In the genomic region with DNA sequence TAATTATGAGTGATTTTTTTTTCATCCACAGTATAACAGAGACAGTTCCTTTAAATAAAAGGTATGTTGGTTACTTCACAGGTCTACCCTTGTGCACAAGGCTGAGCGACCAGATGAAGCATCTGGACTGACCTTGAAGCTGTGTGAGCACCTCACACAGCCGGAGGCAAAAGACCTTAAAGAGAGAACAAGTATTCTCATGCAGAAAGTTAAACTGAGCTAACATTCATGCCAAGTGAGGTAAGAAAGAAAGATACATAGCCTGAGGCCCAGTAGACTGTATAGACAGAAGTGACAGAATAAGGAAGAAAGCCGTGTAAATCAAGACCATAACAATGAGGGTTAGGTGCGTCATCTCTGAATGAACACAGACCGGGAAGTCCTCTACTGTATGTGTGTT, we compare ENCODE assay signal across 25 mouse cellular contexts.
DNase-seq lines count a peak whose midpoint lies in the region; ATAC-seq and TF ChIP-seq lines count a peak whose summit lies in the region.
"Had no signal": no experiment of that assay in that cellular context is flagged by ENCODE, and none has a peak within 500 bp of the region (broad histone marks: within the 10 kb centered on the region; RNA-seq: fewer than 3 reads in every experiment).

No protein-coding gene starts in this region.

- H3K36me3 ChIP-seq in forebrain, embryonic 16.5 days (ENCODE audit: control insufficient read depth, insufficient read depth) = no peaks in the 10 kb centered on the region
- no peaks in the 10 kb centered on the region for H3K36me3 ChIP-seq in forebrain, embryonic 11.5 days (ENCODE audit: control insufficient read depth, insufficient read depth, low read length)
- no peaks in the 10 kb centered on the region for H3K36me3 ChIP-seq in heart, adult 2 months (ENCODE audit: control insufficient read depth, insufficient read depth, low read length)
- H3K36me3 ChIP-seq: embryonic facial prominence, embryonic 12.5 days; forebrain, embryonic 12.5 days; heart, embryonic 10.5 days; heart, embryonic 13.5 days; intestine, embryonic 15.5 days had no signal

- H3K4me3 ChIP-seq in forebrain, embryonic 16.5 days (replicated peaks; ENCODE audit: low read length) = no peak overlapping the region
- H3K4me3 ChIP-seq in forebrain, embryonic 11.5 days (ENCODE audit: low read depth, low read length) = no peak overlapping the region
- H3K4me3 ChIP-seq in heart, adult 2 months = no peak overlapping the region
- H3K4me3 ChIP-seq: embryonic facial prominence, embryonic 12.5 days; erythroblast, embryonic 14.5 days; forebrain, embryonic 12.5 days; gastrocnemius, adult 2 months; heart, embryonic 10.5 days; heart, embryonic 13.5 days; intestine, embryonic 15.5 days had no signal

- TF ChIP-seq EP300 in heart, adult 2 months (IDR thresholded peaks at IDR 0.05; ENCODE audit: insufficient read depth, low read depth, low read length) = no peak

- DNase-seq in forebrain, embryonic 11.5 days (ENCODE audit: low spot score) = no peak
- DNase-seq in ES-CJ7 (ENCODE audit: low read depth, low spot score) (peak; percentile 54), R1 (ENCODE audit: low read depth, low spot score) (peak; percentile 69)
- DNase-seq in urinary bladder, postnatal 14 days (ENCODE audit: low spot score) = no peak
- DNase-seq in heart, adult 2 months = no peak
- DNase-seq: adrenal gland, postnatal 10 days; adrenal gland, postnatal 36 days; cerebellum, adult 18-20 months; cerebellum, adult 9-10 months; heart, adult 18-20 months; heart, postnatal 14 days; heart, postnatal 4 days; kidney, adult 18-20 months; kidney, adult 9 months had no signal

- H3K4me2 ChIP-seq in forebrain, embryonic 16.5 days (ENCODE audit: low read length) = no peak overlapping the region
- H3K4me2 ChIP-seq in forebrain, embryonic 11.5 days (ENCODE audit: low read depth, low read length, severe bottlenecking) = no peak overlapping the region
- H3K4me2 ChIP-seq: embryonic facial prominence, embryonic 12.5 days; forebrain, embryonic 12.5 days; heart, embryonic 13.5 days; intestine, embryonic 15.5 days had no signal

- H3K9me3 ChIP-seq in forebrain, embryonic 16.5 days (ENCODE audit: control insufficient read depth, low read length) = no peaks in the 10 kb centered on the region
- no peaks in the 10 kb centered on the region for H3K9me3 ChIP-seq in forebrain, embryonic 11.5 days (ENCODE audit: control insufficient read depth, low read length)
- H3K9me3 ChIP-seq: embryonic facial prominence, embryonic 12.5 days; forebrain, embryonic 12.5 days; heart, embryonic 10.5 days; heart, embryonic 13.5 days; intestine, embryonic 15.5 days had no signal

- H3K27me3 ChIP-seq in forebrain, embryonic 16.5 days (replicated peaks; ENCODE audit: control insufficient read depth, insufficient read depth, low read length) = no peaks in the 10 kb centered on the region
- no peaks in the 10 kb centered on the region for H3K27me3 ChIP-seq in forebrain, embryonic 11.5 days (ENCODE audit: control insufficient read depth, insufficient read depth, low read length)
- no peaks in the 10 kb centered on the region for H3K27me3 ChIP-seq in heart, adult 2 months (ENCODE audit: control insufficient read depth, insufficient read depth, low read length)
- H3K27me3 ChIP-seq: embryonic facial prominence, embryonic 12.5 days; forebrain, embryonic 12.5 days; heart, embryonic 13.5 days; intestine, embryonic 15.5 days had no signal

- ATAC-seq in forebrain, embryonic 16.5 days = peak; percentile 20; the same call in 1 of the 2 replicates
- no peak for ATAC-seq in forebrain, embryonic 11.5 days (replicated peaks; ENCODE audit: low FRiP score)
- ATAC-seq: CD4-positive, CD25-positive, alpha-beta regulatory T cell, adult 4 months; hindbrain, embryonic 16.5 days; intestine, embryonic 15.5 days had no signal

- TF ChIP-seq POLR2A in heart, adult 2 months (IDR thresholded peaks at IDR 0.05; ENCODE audit: insufficient read depth, low read depth, low read length) = no peak

- TF ChIP-seq CTCF in heart, adult 2 months (IDR thresholded peaks at IDR 0.05) = no peak

- WGBS in forebrain, embryonic 16.5 days = 85% methylated on average over 5 of the region's 5 CpGs
- WGBS in forebrain, embryonic 11.5 days = 83% methylated on average over 5 of the region's 5 CpGs
- WGBS in heart, adult 2 months = 91% methylated on average over 5 of the region's 5 CpGs

- H3K4me1 ChIP-seq in forebrain, embryonic 16.5 days (replicated peaks; ENCODE audit: control insufficient read depth, insufficient read depth, low read length) = no peaks in the 10 kb centered on the region; the same call in 1 of the 2 replicates
- H3K4me1 ChIP-seq in forebrain, embryonic 11.5 days (replicated peaks; ENCODE audit: control insufficient read depth, insufficient read depth, low read length) = no peaks in the 10 kb centered on the region
- H3K4me1 ChIP-seq in heart, adult 2 months (ENCODE audit: control insufficient read depth, insufficient read depth, low read length) = no peaks in the 10 kb centered on the region; the same call in 1 of the 2 replicates
- H3K4me1 ChIP-seq: embryonic facial prominence, embryonic 12.5 days; heart, embryonic 10.5 days; heart, embryonic 13.5 days; intestine, embryonic 15.5 days had no signal

- H3K27ac ChIP-seq in forebrain, embryonic 16.5 days (ENCODE audit: low read length) = no peak overlapping the region
- no peak overlapping the region for H3K27ac ChIP-seq in forebrain, embryonic 11.5 days (ENCODE audit: low read depth, low read length)
- no peak overlapping the region for H3K27ac ChIP-seq in heart, adult 2 months
- H3K27ac ChIP-seq: embryonic facial prominence, embryonic 12.5 days; forebrain, embryonic 12.5 days; gastrocnemius, adult 2 months; heart, embryonic 10.5 days; heart, embryonic 13.5 days; intestine, embryonic 15.5 days had no signal

- no peak overlapping the region for H3K9ac ChIP-seq in forebrain, embryonic 16.5 days (replicated peaks; ENCODE audit: low read depth, low read length)
- H3K9ac ChIP-seq in forebrain, embryonic 11.5 days (ENCODE audit: low read length) = no peak overlapping the region
- H3K9ac ChIP-seq in heart, adult 2 months (ENCODE audit: low read depth, low read length) = no peak overlapping the region
- H3K9ac ChIP-seq: embryonic facial prominence, embryonic 12.5 days; forebrain, embryonic 12.5 days; forebrain, postnatal 0 days; heart, embryonic 13.5 days; intestine, embryonic 15.5 days had no signal

- no peaks in the 10 kb centered on the region for H3K79me2 ChIP-seq in heart, adult 2 months (replicated peaks; ENCODE audit: control insufficient read depth, insufficient read depth, low read length)

- intact Hi-C loops in heart, adult 2 months (cut with DNase I) = no loop called here

Comparison
In these comparisons a context has a peak if more than half of its experiments do, and no peak if none do; other contexts are left out.
1. DNase-seq: peak in ES-CJ7 (single experiment) and R1 (single experiment); none in forebrain, embryonic 11.5 days (single experiment), urinary bladder, postnatal 14 days (single experiment) and heart, adult 2 months (0 of 2).